Mouse (Mus musculus) right cerebral cortex, postnatal 4 days (tissue): ENCODE data around the gene Noct.
A peak's percentile ranks its signal among the peaks of the same experiment; 100 is the strongest.
"Not testable (repeated sequence)": the region's sequence is repeated elsewhere in the genome, so short reads cannot be mapped to it uniquely, and the experiment has no call there.

Source experiments
- DNase-seq: peaks from one replicate; pipeline ENCODE4 v3.0.0-alpha.2; 2022

Gene Noct

DNA sequence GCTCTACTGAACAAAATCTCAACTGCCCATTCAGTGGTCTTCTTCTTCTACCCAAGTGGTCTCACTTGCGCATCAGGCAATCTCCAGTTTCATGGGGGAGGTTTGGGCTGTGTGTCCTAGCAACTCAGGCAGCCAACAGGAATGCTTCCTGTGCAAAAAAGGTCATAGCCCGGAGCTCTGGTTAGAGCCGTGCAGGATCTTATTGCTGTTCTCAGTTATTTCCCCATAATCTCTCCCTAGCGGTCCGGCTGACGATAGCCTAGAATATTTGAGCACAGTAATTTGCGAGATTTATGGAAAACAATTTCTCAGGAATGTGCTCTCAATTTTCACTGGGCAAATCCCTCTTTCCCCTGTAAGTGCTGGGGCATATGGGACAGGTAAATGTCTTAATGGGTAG lies 17.7 kb upstream of the Noct start:
- no peak for DNase-seq

DNA sequence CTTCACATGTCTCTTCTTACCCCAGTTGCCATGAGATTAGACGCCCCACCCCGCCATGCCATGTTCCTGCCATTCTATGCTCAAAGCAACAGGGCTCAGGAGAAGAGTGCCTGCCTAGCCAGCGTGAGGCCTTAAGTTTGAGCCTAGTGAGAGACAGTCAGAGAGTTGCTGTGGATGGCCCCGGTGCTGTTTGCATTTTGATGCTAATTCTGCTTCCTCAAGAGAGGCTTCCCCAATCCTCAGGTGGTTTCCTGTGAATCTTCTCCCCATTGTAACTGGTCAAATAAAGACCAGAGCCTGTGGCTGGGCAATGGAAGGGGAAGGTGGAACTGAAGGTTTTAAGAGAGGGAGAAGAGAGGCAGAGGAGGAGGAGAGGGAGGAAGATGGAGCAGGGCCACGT lies 15.6 kb upstream of the Noct start:
- DNase-seq: no peak

DNA sequence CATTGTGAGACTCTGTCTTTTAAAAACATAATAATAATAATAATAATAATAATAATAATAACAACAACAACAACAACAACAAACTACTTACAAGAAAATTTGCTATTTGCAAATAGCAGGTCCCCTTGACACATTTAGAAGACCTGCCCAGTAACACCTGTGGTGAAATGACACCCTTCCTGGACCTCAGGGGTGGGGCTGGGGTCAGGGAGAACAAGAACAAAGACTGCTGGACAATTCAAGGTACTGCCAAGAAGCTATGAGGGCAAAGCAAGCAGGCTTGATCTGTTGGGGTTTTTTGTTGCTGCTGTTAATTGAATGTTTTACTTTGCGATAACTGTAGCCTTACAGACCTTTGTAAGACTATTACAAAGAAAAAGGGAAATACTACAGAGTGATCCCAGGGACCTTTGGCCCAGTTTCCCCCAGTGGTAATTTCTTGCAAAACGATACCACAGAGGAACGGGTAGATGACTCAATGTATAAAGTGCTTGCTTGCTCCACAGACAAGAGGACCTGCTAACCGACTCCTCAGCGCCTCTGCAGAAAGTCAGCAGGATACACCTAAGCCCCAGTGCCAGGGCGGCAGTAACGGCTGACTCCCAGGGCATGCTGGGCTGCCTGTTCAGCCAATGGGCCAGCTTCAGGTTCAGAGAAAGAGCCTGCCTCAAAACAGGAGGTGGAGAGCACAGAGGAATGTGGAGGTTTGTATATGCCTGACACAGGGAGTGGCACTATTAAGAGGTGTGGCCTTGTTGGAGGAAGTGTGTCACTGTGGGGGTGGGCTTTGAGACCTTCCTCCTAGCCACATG lies 14.5 kb upstream of the Noct start:
- DNase-seq: no peak

DNA sequence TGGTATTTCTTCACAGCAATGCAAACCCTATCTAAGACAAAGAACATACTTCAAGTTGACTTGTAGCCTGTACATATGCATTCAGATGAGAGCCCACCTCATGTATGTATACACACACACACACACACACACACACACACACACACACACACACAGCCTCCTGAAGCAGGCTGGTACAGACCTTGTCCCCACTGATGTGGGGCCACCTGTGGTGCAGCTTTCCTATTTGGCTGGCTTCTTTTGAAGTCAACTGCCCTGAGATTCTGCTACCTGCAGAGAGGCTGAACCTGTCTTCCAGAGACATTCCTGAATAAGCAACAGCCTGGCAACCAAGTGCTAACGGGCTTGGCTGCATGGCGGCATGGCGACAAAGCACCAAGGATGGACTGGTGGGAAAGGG lies 13.8 kb upstream of the Noct start:
- no peak for DNase-seq

DNA sequence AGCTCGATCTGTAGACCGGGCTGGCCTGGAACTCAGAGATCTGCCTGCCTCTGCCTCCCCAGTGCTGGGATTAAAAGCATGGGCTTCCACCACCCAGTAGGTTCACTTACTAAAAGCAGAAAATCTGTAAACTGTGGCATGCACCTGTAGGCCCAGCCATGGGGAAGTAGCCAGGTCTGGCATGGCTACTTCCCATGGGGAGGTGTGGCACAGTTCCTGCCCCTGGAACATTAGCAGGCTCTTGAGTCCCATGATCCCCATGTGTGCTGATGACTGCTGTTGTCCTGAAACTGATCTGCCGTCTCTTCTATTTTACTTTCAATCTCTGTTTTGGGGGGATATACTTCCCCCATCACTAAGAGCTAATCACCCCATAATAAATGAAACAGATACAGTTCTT lies 11.1 kb upstream of the Noct start:
- no peak for DNase-seq

DNA sequence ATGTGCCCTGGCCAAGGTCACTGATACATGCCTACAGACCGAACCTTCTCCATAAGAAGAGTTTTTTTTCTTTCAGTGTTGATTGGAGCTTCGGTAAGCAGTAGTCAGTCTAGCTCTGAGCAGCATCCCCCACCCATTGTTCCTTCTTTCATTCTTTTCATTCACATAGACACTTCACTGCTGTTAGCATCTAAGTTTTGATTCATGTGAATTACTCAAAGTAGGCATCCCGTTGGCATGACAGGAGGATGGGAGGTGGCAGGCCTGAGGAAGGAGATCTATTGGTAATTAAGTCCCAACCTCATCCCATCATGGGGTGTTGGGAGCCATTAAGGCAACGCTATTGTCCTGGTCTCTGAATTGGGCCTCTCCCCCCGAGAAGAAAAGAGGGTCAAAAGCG lies 8.6 kb upstream of the Noct start:
- DNase-seq: no peak

DNA sequence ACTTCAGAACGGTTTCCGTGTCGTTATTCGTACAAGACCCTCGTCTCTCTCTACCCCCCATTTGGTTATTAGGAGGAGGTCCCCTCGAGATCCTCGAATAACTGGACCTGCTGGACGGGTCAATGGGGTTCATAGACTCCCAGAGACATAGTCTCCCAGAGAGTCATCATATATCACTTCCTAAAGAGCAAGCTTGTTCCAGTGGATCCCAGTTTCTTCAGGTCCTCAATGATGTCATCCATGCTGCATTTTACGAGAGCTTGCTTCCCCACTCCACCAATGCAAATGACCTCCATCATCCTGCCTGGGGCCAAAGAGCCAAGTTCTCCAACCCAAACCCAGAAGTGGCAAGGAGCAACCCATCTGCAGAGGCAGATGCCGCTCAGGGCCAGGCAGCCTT lies 7.9 kb upstream of the Noct start:
- not testable (repeated sequence) for DNase-seq

DNA sequence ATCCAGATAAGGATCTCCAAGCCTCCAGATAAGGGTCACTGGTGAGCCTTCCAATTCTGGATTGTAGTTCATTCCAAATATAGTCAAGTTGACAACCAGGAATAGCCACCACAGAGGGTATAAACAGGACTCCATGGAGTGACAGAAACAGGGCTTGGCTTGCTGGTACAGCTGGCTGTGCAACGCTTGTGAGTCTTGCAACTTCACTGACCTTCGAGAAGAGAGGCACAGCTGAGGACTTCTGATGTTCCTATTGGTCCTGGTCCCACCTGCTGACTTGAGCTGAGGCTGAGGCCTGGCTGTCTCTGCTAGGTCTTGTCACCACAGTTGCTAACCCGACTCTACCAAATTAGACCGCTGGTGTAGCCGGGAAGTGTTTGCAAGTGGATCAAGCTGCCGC lies 5.9 kb upstream of the Noct start:
- not testable (repeated sequence) for DNase-seq

DNA sequence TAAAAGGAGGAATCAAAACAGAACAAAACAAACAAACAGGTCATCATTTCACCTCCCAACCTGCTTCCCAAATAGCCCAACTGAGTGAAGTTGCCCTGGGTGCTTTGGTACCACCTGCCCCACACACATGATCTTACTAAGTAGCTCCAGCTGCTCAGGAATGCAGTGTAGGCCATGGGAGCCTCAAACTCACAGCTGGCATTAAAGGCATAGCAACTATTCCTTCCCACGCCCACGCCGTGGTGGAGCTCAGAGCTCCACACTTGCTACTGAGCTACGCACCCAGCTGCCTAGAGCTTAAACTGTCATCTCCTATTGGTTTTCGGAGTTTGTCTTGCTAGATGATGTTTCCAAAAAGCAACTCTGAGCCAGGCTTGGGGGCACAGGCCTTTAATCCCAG lies 5.0 kb upstream of the Noct start:
- no peak for DNase-seq

DNA sequence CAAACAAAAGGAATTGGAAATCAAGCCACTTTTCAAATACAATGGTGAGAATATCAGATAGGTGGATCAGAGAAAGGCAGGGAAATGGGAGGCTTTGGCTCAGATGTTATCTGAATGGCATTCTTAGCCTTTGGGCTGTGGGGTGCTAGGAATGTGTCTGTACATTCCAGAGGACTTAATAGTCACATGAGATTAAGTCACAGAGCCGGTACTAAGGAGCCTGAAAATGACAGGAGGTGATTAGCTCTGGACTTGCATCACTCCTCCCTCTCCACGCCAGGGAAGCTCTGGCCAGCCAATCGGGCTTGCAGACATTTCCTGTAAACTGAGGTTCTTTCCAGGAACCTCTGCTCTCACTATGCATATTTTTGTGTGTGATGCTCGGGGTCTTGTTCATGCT lies 3.4 kb upstream of the Noct start:
- no peak for DNase-seq

DNA sequence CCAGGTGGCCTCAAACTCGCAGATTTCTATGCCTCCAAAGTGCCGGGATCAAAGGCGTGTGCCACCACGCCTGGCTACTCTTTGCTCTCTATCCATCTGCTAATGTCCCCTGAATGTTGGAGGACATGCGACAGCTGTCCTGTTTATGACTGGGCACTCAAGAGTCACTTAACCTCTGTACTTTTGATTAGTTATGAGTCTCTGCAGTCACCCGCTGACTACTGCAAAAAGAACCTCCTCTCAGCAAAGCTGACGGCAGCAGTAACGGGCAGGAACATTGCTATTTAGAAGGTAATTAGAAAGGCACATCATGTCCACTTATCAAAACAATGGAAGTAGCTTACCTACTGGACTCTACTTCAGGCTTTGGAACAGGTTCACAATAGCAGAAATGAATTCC lies 2.4 kb upstream of the Noct start:
- no peak for DNase-seq

DNA sequence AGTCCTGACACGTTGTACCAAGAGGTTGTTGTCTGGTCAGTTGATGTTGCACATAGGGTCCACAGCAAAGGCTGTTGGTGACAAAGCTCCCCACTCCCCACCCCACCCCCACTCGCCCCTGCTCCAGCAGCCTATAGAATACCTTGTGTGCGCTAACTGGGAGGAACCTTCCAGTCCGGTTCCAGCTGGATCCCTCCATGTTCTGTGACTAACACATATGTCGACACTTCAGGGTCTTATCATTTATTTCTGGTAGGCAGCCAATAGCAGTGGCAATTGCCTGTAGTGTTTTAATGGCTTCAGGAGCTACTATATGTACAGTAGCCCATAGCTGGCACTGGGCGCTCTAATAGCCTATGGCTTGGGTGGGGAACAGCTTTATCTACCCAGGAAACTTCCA lies 1.9 kb upstream of the Noct start:
- no peak for DNase-seq

DNA sequence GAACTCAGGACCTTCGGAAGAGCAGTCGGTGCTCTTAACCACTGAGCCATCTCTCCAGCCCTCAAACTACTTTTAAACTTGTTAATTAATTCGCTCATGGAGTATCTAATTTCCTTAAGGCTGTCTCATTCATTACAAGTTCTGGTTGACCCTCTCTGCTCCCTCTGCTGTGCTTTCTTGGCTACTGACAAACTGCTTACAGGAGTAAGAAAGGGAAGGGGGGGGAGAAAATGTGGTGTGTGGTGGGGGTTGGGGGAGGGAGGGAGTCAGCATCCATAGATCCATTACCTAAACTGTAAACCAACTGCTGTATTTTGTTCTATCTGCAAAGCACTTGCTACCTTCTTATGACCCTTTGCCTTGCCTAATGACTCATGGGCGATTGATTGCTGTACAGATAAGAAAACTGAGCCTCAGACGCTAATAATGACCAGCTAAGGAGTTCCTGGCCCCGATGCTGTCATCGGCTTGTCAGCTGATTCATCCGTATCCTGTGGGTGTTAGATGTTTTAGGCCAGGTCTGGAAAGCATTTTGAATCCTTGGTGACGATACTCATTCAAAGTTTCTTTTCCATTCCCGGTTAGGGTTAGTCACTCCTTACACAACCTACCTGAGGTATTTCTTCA lies 1.3 kb upstream of the Noct start:
- no peak for DNase-seq

DNA sequence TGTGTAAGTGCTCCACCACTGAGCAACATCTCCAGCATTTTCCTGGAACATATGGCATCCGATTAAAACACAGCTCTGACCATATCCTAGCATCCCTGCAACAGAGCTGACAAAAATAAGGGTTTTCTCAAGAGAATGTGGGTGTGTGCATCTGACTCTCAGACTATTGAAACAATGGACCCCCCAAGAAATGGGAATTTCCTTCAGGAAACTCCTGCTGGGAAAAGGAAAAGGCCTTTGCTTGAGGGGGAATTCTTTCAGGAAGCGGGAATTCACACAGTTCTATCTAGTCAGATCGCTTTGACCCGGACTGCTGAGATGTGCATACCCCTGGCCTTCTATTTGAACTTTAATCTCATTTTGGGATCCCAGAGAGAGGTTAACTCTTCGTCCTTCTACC lies 691 bp upstream of the Noct start:
- DNase-seq: no peak

DNA sequence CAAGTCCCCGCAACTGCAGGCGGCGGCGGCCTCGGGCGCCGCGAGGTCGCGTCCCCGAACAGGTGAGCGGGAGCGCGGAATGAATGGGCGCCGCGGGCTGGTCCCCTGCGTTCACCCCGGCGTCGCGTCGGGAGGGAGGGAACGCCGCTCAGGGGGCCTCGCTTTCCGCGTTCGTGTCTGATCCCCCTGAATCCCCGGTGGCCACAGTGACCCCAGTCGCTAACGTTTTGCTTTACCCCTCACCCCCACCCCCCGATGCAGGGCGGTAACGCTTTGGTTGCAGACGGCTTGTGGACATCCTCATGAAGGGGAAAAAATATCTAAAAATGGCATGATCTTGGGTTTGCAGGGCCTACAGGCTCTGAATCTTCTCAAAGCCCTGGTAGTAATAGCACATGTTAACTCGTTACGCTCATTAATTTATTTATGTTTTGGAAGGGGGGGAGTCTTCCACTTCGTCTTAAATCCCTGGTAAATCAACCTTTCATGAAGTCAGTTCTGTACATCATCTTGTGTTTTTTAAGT lies 1.0 kb downstream of the Noct start:
- no peak for DNase-seq

DNA sequence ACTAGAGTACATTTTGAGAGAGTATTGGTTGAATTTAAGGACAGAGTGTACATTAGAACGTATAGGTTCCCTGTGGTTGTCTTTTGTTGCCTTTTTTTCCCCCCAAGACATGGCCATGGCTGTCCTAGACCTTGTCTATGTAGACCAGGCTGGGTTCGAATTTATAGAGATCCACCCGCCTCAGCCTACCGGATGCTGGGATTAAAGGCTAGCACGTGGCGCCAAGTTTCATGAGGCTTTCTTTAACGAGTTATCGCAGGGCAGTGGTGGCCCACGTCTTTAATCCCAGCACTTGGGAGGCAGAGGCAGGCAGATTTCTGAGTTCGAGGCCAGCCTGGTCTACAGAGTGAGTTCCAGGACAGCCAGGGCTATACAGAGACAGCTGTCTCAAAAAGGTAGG lies 1.7 kb downstream of the Noct start:
- DNase-seq: no peak

DNA sequence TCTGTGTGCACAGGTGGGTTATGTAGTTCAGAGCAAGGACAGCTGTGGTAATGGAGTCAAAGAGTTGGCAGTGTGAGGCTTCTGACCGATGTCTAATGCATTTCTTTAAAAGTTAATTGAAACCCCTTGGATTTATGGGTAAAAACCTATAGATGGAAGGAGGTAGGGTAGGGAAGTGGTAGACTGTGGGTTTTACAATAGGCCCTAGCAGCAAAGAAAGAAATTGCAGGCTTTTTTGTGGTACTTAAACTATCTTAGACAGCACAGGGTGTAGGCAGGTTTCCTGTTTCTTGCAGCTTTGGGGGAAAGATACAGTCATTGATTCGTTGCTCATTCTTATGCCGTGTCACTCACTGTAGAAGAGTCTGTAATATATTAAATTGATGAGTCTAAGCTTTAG lies 2.4 kb downstream of the Noct start:
- DNase-seq: no peak

DNA sequence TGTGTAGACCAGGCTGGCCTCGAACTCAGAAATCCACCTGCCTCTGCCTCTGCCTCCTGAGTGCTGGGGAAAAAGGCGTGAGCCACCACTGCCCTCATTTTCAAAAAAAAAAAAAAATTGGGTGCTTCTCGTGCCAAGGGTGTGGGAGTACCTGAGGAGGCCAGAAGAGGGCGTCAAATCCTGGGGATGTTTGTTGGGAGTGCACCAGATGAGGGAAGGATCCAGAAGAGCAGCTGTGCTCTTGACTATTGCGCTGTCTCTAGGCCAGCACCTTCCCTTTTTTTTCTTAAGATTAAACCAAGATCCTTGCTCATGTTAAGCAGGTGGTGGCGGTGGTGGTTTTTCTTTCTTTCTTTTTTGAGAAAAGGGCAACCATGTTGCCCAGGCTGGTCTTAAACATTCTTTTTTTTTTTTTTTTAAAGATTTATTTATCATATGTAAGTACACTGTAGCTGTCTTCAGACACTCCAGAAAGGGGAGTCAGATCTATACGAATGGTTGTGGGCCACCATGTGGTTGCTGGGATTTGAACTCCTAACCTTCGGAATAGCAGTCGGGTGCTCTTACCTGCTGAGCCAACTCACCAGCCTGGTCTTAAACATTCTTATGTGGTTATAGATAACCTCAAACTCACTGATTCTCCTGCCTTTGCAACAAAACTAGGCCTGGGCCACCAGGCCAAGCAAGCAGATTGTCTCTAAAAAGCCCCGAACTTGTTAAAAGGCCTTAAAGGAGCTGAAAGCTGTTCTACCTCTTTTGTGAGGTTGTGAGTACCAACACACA lies 4.0 kb downstream of the Noct start:
- DNase-seq: peak; percentile 43

DNA sequence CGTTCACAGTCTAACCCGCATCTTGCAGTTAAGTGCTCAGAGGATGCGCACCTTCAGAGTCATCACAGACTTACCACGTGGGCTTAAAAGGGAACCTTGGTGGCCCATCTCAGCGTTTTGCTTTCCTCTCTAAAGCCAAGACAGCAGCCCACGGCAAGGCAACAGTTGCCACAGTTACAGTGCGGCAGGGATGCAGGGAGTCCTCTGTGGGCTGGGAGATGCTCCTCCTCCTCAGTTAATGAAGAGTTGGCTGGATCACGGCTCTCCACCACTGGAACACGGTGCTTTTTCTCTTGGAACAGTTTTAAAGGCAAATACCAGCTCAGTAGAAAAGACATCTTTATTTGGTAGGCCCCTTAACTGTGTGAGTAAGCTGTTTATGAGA lies 4.6 kb downstream of the Noct start:
- no peak for DNase-seq

DNA sequence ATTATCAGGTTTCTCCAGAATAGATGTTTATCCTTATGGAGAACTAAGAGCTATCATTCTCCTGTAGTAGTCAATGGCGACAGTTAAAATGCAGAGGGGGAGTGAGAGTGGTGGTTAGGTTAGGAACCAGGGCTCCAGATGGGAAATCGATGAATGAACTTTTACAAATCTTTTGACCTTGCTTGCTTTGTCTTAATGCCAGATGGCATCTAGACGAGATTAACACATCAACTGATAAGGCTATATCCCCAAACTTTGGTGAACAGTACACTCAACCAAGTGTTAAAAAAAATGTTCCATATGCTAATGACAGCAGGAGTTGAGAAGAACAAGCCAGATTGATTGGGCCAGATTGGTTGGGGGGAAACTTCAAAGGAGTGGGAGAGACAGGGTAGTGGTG lies 5.0 kb downstream of the Noct start:
- DNase-seq: no peak

DNA sequence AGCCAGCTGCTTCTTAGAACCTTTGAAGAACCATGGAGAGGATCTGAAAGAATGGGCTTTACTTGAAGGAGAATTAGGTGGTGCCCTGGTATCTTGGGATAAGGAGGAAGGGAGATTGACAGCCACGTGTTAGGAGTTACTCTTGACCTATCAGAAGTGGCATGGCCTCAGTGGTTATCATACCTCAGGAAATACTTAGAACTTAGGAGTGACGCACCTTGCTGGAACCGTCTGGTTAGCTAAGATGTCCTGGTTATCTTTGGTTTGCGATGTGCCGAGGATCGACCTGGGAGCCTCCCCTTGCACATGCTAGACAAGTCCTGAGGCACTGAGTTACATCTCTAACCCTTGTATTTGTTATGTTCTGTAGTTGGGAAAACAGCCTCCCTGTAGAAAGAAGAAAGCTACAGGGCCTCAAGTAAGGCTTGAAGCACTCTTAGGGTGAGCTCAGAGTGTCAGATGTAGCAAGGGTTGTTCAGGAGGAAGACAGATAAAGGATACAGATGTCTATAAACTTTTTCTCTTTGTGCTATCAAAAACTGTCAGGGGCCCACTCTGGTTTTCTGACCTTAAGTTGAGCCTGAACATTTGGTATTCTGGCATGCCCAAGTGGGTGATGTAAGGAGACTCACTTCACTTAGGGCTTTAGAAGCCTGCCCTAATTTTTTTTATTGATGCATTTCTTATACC lies 6.0 kb downstream of the Noct start:
- DNase-seq: no peak

DNA sequence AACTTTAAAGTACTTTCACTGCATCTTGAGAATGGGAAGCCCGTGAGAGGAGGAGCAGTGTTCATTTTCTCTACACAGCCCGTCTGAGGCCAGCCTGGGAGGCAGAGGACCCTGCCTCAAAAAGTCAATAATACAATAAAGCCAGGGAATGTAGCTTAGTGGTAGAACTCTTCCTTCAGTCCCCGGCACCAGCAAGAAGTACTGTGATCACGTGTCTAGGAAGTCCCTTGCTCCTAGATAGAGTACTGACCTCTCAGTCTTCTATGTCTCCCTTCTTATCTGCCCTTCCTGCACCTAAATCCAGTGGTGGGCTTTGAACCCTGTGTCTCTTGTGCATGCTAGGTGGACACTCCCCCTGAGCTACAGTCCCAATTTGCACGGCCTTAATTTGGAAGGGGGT lies 6.6 kb downstream of the Noct start:
- DNase-seq: no peak

DNA sequence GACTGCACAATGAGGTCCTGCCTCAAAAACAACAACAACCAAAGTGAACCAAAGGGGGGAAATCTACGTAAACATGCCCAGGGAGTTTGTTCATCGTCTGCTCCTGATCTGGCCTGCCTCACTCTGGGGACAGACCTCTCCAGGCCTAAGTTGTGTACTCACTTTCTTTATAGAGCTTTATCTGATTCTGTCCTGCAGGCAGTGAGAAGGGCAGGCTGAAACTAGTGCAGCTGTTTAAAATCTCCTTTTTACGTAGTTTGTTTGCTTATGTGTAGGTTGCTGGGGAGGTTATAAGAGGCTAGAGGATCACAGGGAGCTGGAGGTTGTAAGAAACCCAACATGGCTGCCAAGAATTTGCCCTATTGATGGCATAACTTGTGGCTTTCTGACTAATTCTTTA lies 7.3 kb downstream of the Noct start:
- no peak for DNase-seq
